Mouse (Mus musculus) heart, adult 8-10 months (tissue): ENCODE measurements around the gene Cntn3. TPM values are rescaled to one million over a fixed set of nuclear protein-coding genes. Genes with fewer than 3 reads are reported as not detected.
"Not testable (repeated sequence)": the region's sequence is repeated elsewhere in the genome, so short reads cannot be mapped to it uniquely, and the experiment has no call there.

Experiments used
- DNase-seq: peaks from one replicate; pipeline ENCODE4 v3.0.0; 2022; ENCODE audit warnings: low spot score
- total RNA-seq, 4 experiments: library from RNA; stranded (reverse); gene quantifications; 2 replicates each; pipeline ENCODE4 v1.2.4; 2022

Cntn3 gene
- under 1 TPM in 1 of 4 experiments, not detected in 3; 0.13 TPM for total RNA-seq

DNA sequence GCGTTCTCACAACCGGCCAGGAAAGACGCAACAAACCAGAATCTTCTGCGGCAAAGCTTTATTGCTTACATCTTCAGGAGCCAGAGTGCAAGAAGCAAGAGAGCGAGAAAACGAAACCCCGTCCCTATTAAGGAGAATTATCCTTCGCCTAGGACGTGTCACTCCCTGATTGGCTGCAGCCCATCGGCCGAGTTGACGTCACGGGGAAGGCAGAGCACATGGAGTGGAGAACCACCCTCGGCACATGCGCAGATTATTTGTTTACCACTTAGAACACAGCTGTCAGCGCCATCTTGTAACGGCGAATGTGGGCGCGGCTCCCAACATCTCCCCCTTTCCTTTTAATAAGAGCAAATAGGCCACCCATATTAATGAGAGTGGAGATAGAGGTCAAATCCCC is at the start of gene Cntn3:
Gene Cntn3 (minus strand): TSS at position 101 of the 400 bp plus-strand sequence.
- not testable (repeated sequence) for DNase-seq

DNA sequence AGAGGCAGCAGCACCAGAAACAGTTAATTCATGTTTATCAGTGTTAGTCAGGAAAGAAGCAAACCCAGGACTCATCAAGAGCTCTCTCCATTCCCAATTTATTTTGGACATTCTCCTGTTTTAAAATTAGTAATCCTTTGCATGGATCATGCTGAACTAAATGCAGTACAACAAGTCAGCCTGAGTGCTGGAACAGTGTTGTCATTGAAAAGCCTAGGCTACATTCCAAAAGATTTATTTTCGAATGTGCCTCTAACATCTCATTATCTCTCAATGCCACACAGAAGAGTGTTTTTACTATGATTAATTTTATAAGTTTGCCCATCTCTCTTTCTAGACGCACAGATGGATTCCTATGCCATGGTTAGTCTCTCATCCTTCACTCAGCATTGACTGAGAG is 27.9 kb upstream of the Cntn3 start:
- no peak for DNase-seq

DNA sequence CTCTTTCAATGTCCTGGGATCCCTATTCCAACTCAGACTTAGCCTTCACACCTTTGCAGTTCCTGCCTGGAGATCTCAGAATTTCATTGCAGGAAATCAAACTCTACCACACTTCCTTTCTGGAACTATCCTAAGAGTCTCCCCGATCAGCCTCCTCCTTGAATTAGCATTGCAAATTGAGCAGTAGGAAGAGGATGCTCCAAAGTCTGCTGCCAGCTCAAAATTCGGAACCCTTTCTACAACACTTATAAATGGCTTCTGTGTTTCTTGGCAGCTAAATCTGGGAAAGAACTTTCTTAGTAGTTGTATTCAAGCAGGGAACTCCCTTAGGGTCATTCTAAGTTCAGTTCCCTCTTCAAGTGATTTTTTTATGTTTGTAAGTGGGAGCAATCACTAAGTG is 24.9 kb upstream of the Cntn3 start:
- no peak for DNase-seq

DNA sequence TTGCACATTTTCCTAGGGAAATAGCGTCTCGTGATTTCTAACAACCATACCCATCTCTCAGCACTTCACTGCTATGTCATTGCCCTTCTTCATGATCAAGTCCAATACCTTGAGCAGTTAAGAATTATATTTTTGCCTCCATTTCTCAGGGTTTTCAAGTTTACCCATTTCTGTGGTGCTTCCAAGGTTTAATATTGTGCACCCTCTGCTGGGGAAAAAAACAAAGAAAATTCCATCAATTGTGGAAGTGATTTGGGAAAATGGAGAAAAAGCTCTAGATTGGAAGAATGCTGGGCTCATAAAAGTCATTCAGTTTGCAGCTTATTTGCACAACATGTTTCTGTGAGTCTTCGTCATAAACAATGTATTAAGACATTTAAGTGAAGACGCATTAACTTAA is 17.2 kb upstream of the Cntn3 start:
- no peak for DNase-seq

DNA sequence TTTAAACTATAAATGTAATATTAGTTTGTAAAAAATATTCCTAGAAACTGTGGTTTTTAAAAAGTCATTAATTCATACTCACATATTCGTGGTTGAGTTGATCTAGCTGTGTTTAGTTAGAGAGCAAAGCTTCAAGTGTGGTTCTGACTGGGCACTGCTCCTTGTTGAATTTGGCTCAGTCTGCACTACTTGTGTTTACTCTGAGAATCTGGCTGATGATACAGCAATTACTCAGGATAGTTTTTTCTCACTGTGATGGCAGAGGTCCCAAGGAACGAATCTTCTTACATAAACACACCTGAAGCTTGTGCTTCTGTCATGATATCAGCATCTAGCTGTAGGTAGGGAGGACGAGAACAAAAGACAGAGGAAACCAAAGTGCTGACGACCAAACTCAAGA is 16.4 kb upstream of the Cntn3 start:
- no peak for DNase-seq

DNA sequence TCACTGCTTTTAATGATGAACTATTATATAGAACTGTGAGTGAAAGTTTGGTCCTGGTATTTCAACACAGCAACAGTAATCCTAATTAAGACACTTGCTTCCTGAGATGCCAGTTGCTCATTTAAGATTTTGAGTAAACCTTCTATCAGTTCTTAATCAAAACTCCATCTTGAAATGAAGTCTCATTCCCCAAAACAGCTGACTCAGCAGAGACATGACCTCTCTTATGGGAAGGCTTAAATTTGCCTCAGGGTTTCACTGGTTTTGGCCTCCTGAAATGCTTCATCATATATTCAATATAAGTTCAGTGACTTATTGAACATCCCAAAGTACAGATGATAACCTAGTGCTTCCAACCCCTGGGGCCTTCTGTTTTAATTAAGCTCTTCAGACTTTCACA is 13.2 kb upstream of the Cntn3 start:
- no peak for DNase-seq

DNA sequence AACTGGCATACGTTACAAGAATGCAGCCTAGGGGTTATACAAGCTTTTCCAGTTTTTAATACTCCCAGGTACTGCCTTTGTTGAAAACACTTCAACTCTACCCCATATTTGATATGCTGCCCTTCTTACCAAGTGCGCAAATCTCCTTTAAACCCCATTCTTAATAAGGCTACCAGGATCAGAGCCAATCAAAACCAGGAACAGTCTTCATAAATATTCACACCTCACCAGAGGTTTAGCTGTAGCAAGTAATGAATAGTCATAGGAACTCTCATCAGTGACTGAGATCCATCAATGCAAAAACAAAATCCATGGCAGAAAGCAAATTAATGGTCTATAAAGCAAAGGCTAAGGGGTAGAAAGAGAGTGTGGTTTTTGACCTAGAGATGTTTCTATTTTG is 10.7 kb upstream of the Cntn3 start:
- no peak for DNase-seq

DNA sequence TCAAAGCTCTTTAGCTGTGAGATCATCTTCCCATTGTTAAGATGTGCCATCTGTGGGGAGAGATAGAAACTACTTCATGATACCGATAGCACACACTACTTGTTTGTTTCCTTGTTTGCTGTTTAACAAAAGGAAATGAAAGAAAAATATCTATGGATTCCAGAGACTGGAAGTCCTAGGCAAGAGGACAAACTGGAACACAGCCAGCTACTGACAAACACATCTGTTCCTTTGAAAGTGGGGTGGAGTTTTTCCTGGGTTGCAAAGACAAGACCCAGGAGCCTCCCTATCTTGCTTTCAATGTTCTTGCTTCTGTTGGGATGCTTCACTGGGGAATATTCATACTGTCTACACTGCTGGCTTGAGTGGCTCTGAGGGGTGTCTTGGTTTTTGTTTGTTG is 5.4 kb downstream of the Cntn3 start:
- DNase-seq = no peak

DNA sequence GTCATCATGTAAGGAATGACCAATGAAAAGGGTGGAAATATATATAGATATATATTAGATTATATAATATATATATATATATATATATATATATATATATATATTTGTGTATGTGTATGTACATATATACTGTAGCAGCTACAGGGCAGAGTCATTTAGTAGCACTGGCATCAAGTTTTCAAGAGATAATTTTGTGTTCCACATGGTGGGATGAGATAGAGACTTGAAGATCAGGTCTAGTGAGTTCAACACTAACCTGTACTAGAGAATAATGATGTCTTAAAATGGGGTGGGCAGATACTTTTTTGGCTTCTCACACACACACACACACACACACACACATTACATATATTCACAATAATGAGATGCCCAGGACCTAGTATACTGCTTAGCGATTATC is 7.7 kb downstream of the Cntn3 start:
- no peak for DNase-seq

DNA sequence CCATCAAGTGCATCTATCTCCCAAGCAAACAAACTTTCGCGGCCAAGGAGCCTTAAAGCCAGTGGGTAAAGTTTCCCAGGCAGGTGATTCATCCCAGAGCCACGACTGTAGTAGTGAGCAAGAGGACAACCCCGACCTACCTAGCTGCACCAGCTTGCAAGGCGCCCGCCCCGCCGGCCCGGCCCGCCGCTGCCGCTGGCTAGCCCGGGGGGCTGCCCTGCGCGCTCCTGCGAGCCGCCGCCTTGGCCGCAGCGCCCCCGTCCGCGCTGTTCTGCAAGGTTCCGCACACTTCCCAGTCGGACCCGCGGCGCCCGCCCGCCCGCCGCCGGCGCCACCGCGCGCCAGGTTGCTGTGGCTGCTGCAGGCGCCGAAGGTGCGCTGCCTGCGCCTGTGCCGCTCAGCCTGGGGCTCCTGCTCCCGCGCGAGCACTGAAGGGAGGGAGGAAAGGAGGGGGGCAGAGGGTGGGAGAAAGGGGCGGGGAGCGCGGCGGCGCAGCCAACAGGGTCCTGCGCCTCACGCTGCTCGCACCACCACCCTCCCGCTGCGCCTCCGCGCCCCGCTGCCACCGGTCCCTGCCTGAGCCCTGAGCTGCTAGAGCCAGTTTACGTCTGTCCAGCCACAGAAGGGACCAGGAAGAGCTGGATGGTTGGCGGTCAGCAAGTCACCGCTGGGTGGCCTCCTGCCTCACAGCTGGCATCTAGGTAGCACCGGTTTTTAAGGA is 8.7 kb downstream of the Cntn3 start:
- no peak for DNase-seq

DNA sequence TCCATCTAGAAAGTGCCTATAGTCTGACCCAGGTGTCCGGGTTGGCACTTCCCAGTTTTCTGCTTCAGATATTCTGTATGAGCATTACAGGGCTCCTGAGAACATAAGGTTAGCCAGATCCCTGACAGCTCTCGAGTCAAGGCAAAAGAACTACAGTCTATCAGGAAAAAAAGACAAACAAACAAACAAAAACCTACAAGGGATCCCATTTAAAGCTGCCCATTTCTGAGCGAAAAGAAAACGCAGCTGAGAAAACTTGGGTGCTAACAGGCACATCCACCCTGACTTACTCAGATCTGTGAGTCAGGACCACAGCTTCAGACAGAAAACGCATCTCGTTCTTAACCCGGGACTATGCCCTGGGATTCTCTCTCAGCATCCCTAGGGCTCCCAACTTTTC is 9.5 kb downstream of the Cntn3 start:
- no peak for DNase-seq

DNA sequence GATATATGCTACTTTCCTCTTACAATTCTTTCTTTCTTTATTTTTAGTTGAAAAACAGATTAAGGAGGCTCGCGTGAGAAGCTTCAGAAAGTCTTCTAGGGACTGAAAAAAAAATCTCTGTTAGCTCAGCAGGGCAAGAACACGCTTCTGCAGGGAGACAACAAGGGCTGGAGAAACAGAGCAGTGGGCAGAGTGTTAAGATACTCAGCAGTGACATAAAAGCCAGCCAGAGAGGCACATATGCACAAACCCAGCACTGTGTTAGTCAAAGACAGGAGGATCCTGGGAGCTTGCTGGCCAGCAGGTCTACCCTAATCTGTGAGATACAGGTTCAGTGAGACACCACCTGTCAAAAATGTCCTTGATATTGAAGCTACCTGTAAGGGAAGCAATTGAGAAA is 15.4 kb downstream of the Cntn3 start:
- no peak for DNase-seq

DNA sequence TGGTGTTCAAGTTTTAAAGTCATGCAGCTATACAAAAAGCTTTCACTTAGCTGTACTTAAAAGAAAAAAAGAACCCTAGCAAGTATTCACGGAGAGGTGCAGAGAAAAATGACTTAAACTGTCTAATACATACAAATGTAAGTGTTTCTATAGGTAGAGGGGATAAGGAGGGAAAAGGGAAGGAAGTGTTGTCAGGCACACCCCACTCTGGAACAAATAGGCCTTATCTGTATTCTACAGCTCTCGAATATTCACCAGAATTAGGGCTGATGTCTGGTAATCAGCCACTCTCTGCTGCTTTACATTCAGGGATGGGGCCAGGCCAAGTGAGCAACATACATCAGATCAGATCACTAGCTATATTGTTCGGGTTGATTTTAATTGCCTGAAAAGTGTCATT is 16.4 kb downstream of the Cntn3 start:
- no peak for DNase-seq

DNA sequence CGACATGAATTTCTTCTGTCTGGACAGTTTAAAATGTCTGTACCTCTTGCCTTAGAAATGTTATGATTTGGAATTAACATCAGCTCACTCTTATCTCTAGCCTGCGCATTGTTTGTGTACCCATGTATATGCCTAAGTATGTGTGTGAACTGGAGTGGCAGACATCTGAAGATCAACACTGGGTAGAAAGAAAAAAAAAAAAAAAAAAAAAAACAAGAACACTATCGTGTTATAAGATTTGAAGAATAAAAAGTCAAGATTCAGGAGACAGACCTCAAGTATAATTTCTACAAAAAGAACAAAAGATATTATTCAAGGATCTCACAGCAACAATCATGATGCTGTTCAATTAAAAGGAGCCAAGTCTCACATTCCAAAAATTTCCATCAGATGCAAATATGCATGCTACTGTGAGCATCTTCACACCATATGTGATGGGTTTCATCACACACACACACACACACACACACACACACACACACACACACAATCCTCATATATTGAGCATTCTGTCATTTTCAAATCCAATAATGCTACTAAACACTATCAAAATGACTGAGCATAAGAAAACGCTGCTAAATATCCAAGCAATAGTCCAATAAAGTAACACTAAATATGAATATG is 17.0 kb downstream of the Cntn3 start:
- DNase-seq = no peak

DNA sequence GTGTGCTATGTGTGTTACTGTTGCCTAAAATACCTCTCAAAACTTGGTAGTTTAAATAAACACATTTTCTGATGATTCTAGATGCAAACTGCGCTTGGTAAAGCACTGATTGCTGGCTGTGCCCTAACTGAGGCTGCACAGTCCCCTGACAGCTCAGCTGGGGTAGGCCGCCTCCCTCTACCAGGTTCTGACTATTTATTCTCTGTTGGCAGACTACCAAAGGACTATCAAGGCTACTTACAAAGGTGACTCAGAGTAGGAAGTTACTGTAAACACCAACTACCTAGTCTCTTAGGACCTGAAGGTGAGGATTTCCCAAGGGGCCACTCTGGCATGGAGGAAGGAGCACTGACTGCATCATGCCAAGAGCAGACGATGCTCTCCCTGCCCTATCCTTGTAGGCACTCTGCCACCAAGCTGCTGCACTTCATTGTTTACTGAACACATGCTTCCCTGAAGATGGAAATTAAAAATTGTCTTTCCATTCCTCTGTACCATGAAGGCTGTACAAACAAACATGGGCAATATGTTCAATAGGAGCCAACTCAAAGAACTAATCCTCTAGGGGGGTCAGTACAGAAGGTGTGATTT is 17.7 kb downstream of the Cntn3 start:
- no peak for DNase-seq

DNA sequence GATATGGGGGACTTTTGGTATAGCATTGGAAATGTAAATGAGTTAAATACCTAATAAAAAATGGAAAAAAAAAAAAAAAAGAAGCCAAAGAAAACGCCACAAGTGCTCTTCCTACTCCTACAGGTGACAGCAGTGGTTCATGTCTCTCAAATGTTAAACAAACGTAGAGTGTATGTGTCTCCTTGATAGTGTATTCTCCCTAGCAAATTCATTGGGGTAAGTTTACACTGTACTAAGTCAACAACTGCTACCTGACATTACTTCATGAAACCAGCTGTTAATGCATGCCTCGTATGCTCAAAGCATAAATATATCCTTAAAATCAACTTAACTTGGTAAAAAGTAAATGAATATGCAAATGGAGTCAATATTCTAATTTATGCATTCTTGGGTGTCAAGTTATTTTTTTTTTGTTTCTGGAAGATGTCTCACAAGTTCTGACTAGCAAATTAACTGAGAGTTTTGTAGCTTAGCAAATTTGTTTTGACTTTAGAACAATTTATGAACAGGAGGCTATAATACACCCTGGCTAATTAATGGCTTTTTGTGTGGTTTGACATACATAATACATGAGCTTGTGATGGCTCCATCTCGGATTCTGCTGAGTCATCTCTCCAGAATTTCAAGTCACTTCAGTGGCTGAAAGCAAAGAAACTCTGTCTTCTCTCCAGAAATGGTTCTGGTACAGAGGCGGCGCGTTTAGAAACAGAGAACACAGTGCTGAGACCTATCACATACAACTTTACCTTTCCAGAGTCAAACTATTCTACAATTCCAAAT is 31.1 kb downstream of the Cntn3 start:
- no peak for DNase-seq

DNA sequence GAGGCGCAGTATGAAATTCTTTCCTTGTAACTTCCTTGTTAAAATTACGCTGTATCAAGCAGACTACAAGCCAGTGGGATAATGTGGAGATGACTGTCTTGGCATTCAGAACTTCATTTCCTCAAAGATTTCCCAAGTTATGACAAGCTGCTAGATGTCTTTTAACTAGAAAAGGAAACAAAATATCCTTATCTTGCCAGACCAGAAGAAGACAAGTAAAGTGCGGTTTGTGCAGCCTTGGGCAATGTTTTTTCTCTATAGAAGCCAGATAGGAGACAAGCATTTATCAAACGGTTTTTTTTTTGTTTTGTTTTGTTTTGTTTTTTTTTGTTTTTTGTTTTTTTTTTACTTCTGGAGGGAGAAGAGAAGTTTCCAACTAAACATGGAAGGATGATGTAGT is 37.3 kb downstream of the Cntn3 start:
- no peak for DNase-seq

DNA sequence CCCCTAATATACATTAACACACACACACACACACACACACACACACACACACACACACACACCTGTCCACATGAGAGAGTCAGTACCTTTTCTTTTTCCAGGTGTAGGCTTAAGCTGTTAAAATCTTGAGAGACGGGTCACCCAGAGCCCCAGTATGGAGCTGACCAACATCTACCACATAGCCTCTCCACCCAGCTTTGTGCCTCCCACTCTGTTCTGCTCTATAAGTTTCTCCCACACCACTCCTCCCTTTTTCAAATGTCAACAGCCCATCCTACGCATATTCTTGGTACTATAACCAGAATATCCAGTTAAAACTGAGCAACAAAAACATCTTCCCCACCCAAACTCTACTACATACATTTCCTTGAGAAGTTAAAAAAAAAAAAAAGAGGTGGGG is 49.9 kb downstream of the Cntn3 start:
- no peak for DNase-seq

DNA sequence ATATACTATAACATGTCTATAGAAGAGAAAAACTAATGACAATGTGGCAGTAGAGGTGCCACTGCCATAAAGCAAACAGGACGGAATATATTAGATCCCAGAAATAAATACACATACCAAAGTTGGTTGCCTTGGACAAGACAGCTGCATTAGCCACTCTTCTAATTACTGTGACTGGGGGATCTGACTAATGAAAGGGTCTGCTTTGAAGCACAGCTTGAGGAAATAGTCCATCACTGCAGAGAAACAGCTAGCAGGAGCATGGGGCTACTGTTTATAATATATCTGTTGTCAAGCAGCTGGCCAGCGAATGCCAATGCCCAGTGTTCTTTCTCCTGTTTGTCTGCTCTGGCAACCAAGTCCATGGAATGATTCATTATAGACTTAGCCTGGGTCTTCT is 51.9 kb downstream of the Cntn3 start:
- DNase-seq = no peak

DNA sequence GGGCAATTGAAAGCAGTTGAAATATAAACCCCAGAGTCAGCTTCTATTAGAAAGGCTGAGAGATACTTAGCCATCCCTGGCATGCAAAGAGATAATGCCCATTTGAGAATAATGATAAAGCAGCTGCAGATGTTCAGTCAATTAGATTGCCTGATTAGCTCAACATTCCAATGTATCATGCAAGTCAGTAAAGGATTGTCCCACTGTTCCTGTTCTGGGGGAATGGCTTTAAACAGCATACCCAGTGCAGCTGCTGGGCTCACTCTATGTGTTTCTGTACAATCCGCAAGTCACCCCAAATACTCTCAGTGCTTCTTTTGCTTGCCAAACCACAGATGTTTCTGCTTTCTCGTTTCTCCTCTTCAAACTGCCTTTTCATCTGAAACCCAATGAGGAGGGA is 57.7 kb downstream of the Cntn3 start:
- DNase-seq = no peak

DNA sequence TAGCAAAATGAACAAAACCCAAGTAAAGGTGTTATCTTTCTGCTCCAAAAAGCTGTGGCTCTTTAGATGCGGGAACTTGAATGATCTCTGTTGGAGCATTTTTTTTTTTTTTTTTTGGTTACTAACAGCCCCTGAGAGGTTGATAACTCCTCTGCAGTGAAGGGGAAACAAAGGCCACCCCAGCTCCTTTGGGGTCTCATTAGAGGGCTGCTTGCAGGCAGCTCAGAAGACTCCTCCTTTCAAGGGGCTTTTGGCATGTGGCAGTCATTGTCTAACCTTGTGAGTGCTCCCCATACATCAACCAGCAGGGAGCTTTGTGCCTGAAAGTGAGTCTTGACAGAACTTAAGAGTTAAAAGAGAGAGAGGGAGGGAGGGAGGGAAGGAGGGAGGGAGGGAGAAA is 60.8 kb downstream of the Cntn3 start:
- DNase-seq = no peak

DNA sequence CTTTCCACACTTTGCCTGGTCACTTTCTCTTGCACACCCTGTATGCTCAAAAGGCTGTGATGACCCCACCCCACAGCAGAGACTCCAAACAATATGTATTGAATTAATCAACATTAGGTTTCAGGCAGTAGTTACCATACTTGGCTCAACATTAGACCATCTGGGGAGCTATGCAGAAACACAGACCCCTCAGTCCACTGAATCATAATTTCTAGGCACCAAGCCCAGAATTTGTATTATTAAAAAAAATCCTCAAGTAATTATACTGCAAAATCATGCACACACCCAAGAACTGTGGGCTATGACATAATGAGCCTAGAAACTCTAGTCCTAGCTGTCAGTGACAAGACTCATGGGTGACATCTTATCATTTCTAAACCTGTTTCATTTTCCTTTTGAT is 87.4 kb downstream of the Cntn3 start:
- no peak for DNase-seq
